Mouse (Mus musculus): ENCODE results near the gene Wfdc5.

GRCm38 (mm10) chr2:164158838-164159237, 23.7 kb downstream of the Wfdc5 start:
- TF ChIP-seq GATA1 (IDR thresholded peaks at IDR 0.05; ENCODE audit: borderline replicate concordance, low read length) (no peak), FLI1 (IDR thresholded peaks at IDR 0.05; ENCODE audit: low read length) (no peak)
